Mouse (Mus musculus) kidney, adult 2 months (tissue): ENCODE data around the gene Olfml2b.

Experiments used
- CTCF ChIP-seq: fragments of 200-500 bp; conservative IDR thresholded peaks from 2 replicates; pipeline ENCODE4 v1.5.1; 2011; ENCODE audit warnings: low read depth, mild to moderate bottlenecking, control low read depth, low read length, moderate library complexity, mixed read lengths; ENCODE audit not compliant: insufficient read depth, insufficient read length
- POLR2A ChIP-seq: fragments of 200-500 bp; IDR thresholded peaks from one replicate; pipeline ENCODE4 v1.6.1; 2011; ENCODE audit warnings: low read depth, low read length, control low read depth

DNA sequence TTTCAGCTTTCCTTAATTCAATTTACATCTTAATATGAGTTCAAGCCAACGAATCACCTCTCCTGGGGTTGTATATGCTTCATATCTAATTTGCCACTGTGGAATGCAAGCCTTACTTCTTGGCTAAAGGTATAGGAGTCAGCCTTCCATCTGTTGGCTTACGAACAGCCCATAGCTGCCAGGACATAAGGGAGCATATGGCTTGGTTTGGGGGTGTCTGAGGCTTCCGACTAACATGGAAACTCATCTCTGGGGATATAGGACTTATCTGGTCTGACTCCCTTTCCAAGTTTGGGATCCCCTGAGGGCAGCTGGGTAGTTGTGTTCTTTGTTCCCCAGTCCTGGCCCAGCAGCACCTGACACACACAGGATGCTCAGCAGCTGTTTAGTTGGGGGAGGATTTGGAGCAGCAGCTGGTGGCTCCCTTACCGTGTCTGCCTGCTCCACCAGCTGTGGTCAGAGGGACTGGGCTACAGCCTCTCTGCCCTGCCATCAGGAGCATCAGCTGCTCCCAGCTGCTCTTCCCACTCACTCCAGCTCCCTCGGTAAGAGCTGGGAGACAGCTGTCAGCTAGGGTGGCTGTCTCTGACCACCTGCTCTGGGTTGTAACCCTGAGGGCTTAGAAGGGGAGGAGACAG is 11.1 kb downstream of the Olfml2b start:
- TF ChIP-seq CTCF (no peak), POLR2A (no peak)
